Mouse (Mus musculus) hindbrain, postnatal 0 days (tissue): ENCODE data around the gene Msmb. TPM values are rescaled to one million over a fixed set of nuclear protein-coding genes. Genes with fewer than 3 reads are reported as not detected.

Experiments used
- ATAC-seq: fragments of 200-750 bp; cut with Nextera tagmentation; 2 replicates; pipeline ENCODE4 v1.8.0; 2017; ENCODE audit warnings: mild to moderate bottlenecking, moderate TSS enrichment, moderate library complexity
- DNase-seq: peaks from one replicate; pipeline ENCODE4 v3.0.0-alpha.2; 2015; ENCODE audit warnings: low spot score
- H3K27ac ChIP-seq: fragments of 300-500 bp; sonication (generic); 2 replicates; pipeline ENCODE4 v1.5.1; 2014; ENCODE audit warnings: mild to moderate bottlenecking
- H3K27me3 ChIP-seq: fragments of 300-500 bp; sonication (generic); 2 replicates; pipeline ENCODE4 v1.6.1; 2014; ENCODE audit warnings: low read length, mixed read lengths; ENCODE audit not compliant: insufficient read depth
- H3K36me3 ChIP-seq: fragments of 300-500 bp; sonication (generic); 2 replicates; pipeline ENCODE4 v1.6.1; 2014; ENCODE audit warnings: low read length, mixed read lengths; ENCODE audit not compliant: insufficient read depth
- H3K4me1 ChIP-seq: fragments of 300-500 bp; sonication (generic); 2 replicates; pipeline ENCODE4 v1.6.1; 2014; ENCODE audit warnings: antibody characterized with exemption, low read length, mixed read lengths; ENCODE audit not compliant: insufficient read depth
- H3K4me2 ChIP-seq: fragments of 300-500 bp; sonication (generic); 2 replicates; pipeline ENCODE4 v1.6.1; 2014; ENCODE audit warnings: low read depth, mild to moderate bottlenecking, low read length, moderate library complexity, mixed read lengths
- H3K4me3 ChIP-seq: fragments of 300-500 bp; sonication (generic); 2 replicates; pipeline ENCODE4 v1.5.1; 2014; ENCODE audit warnings: low read length
- H3K9ac ChIP-seq: fragments of 300-500 bp; sonication (generic); replicated peaks from 2 replicates; pipeline ENCODE4 v1.6.1; 2014; ENCODE audit warnings: mild to moderate bottlenecking, low read length, moderate library complexity, mixed read lengths
- H3K9me3 ChIP-seq: fragments of 300-500 bp; sonication (generic); 2 replicates; pipeline ENCODE4 v1.6.1; 2016; ENCODE audit warnings: low read length, mixed read lengths
- CTCF ChIP-seq: IDR thresholded peaks from 2 replicates; pipeline ENCODE4 v1.5.1; 2016; ENCODE audit warnings: antibody characterized with exemption, control low read depth, low read depth
- WGBS: fragments of 180-500 bp; shearing (Covaris S2); extraction: QIAGEN DNeasy Blood & Tissue Kit; methylation state at CpG from one replicate; pipeline ENCODE4 v1.1.7; 2014; 5-methylcytosine and 5-hydroxymethylcytosine counted together
- polyA plus RNA-seq: library from polyadenylated mRNA; unstranded; fragments of >200 nt; fragmentation: Nextera tagmentation; extraction: Ambion mirVana; gene quantifications from 2 replicates; pipeline ENCODE4 v1.2.1, GENCODE M21; 2015
- total RNA-seq: library from RNA; depleted of rRNA; stranded (reverse); fragments of >200 nt; gene quantifications from 2 replicates; pipeline ENCODE4 v1.2.3, GENCODE M21; 2014; rRNA removed

Gene Msmb
- total RNA-seq = not detected in 2 replicates
- not detected in 2 replicates for polyA plus RNA-seq

DNA sequence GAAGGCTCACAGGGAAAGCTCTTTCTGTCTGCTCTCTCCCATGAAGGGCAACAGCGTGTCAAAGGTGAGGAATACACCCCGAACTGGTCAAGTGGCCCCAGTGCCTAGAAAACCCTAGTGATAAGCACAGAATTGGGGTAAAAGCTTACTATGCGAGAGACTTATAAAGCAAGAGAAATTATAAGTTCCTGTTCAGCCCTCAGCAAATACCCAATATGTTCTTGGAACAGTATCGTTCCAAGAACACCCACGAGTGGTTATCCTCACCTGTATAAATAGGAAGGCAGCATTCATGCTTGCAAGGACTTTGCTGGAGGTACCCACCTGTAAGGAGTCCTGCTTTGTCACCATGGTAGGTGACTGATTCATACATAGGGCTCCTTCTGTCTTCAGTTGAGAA, at the start of gene Msmb:
TSS of gene Msmb (plus strand) at position 301 of the 400 bp plus-strand sequence.
- Histone ChIP-seq H3K9ac (no peak within 1 kb of the TSS), H3K4me2 (no peak within 1 kb of the TSS), H3K36me3 (no peaks in the 10 kb centered on the region), H3K27me3 (no peaks in the 10 kb centered on the region), H3K27ac (no peak within 1 kb of the TSS), H3K4me3 (no peak within 1 kb of the TSS), H3K9me3 (no peaks in the 10 kb centered on the region), H3K4me1 (no peaks in the 10 kb centered on the region)
- ATAC-seq = no peak
- DNase-seq = no peak
- 84% methylated on average over 5 of the region's 5 CpGs for WGBS
- TF ChIP-seq CTCF = no peak

GRCm38 (mm10) chr14:32093018-32093417, 48.8 kb upstream of the Msmb start:
- no peaks in the 10 kb centered on the region for H3K27me3 ChIP-seq
- H3K4me3 ChIP-seq = no peak overlapping the region
- H3K9ac ChIP-seq = no peak overlapping the region
- 67% methylated on average over 1 of the region's 1 CpGs for WGBS
- DNase-seq = no peak
- no peak for TF ChIP-seq CTCF
- no peak overlapping the region for H3K4me2 ChIP-seq
- peaks cover 40% of the 10 kb centered on the region for H3K36me3 ChIP-seq
- no peaks in the 10 kb centered on the region for H3K4me1 ChIP-seq
- no peaks in the 10 kb centered on the region for H3K9me3 ChIP-seq
- no peak overlapping the region for H3K27ac ChIP-seq
- no peak for ATAC-seq

- no peak for TF ChIP-seq CTCF
- Histone ChIP-seq H3K9ac (no peak overlapping the region), H3K4me3 (no peak overlapping the region), H3K4me1 (no peaks in the 10 kb centered on the region), H3K9me3 (no peaks in the 10 kb centered on the region), H3K4me2 (no peak overlapping the region), H3K36me3 (peaks cover 46% of the 10 kb centered on the region), H3K27ac (no peak overlapping the region), H3K27me3 (no peaks in the 10 kb centered on the region)
- ATAC-seq (no peak), DNase-seq (no peak)
- 91% methylated on average over 11 of the region's 11 CpGs for WGBS
Measured at GRCm38 (mm10) chr14:32093500-32094117, 48.2 kb upstream of the Msmb start.

DNA sequence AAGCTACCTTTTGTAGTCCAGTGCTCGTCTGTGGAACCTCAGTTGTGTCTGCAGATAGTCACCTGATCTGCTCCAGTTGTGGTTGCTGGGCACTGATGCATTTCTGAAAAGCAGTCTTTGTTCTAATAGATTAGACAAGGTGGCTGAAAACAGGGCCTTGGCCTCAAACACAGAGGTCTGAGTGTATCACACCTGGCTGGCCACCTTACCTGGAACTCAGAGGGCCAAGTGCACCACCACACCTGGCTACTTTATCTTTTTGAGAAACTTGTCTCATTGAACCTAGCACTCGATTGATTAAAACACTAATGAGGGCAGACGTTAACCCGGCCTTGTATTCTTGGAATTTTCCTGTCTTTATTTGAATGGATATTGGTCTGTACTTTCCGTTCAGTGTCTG, 46.2 kb upstream of the Msmb start:
- H3K4me2 ChIP-seq = no peak overlapping the region
- 88% methylated on average over 5 of the region's 5 CpGs for WGBS
- peaks cover 66% of the 10 kb centered on the region for H3K36me3 ChIP-seq
- H3K9me3 ChIP-seq = no peaks in the 10 kb centered on the region
- H3K4me3 ChIP-seq = no peak overlapping the region
- ATAC-seq (no peak), DNase-seq (no peak)
- TF ChIP-seq CTCF = no peak
- H3K27me3 ChIP-seq = no peaks in the 10 kb centered on the region
- no peak overlapping the region for H3K9ac ChIP-seq
- no peaks in the 10 kb centered on the region for H3K4me1 ChIP-seq
- H3K27ac ChIP-seq = no peak overlapping the region

DNA sequence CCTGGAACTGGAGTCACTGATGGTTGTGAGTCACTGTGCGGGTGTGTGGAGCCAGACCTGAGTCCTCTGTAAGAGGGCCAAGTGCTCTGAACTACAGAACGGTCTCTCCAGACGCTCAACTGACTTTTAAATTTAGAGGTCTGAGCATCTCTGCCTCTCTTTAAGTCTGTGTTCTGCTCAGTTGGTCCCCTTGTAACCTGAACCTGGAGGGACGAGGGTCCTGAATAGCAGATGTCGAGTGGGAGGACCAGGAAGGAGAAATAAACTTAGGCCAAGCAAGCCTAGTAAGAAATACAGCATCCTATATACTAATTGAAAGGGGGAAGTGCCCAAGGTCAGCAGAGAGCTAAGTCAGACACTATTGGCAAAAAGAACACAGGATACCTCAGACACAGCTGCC, 45.1 kb upstream of the Msmb start:
- TF ChIP-seq CTCF = no peak
- Histone ChIP-seq H3K4me3 (no peak overlapping the region), H3K27ac (no peak overlapping the region), H3K36me3 (peaks cover 68% of the 10 kb centered on the region), H3K9ac (no peak overlapping the region), H3K27me3 (no peaks in the 10 kb centered on the region), H3K4me1 (no peaks in the 10 kb centered on the region), H3K9me3 (no peaks in the 10 kb centered on the region), H3K4me2 (no peak overlapping the region)
- DNase-seq = no peak
- WGBS = 92% methylated on average over 5 of the region's 5 CpGs
- ATAC-seq = no peak

- no peak overlapping the region for H3K9ac ChIP-seq
- TF ChIP-seq CTCF = no peak
- no peak overlapping the region for H3K4me3 ChIP-seq
- DNase-seq (no peak), ATAC-seq (no peak)
- no peaks in the 10 kb centered on the region for H3K9me3 ChIP-seq
- H3K4me1 ChIP-seq = no peaks in the 10 kb centered on the region
- H3K27ac ChIP-seq = no peak overlapping the region
- 95% methylated on average over 7 of the region's 7 CpGs for WGBS
- peaks cover 64% of the 10 kb centered on the region for H3K36me3 ChIP-seq
- no peaks in the 10 kb centered on the region for H3K27me3 ChIP-seq
- no peak overlapping the region for H3K4me2 ChIP-seq
Measured at GRCm38 (mm10) chr14:32097691-32098090, 44.1 kb upstream of the Msmb start.

GRCm38 (mm10) chr14:32098951-32099350, 42.9 kb upstream of the Msmb start:
- H3K36me3 ChIP-seq = peaks cover 60% of the 10 kb centered on the region
- no peak for TF ChIP-seq CTCF

More at GRCm38 (mm10) chr14:32098951-32099350, 42.9 kb upstream of the Msmb start:
- Histone ChIP-seq H3K9me3 (no peaks in the 10 kb centered on the region), H3K27me3 (no peaks in the 10 kb centered on the region), H3K4me1 (no peaks in the 10 kb centered on the region), H3K4me2 (no peak overlapping the region), H3K27ac (no peak overlapping the region), H3K4me3 (no peak overlapping the region), H3K9ac (no peak overlapping the region)
- ATAC-seq (no peak), DNase-seq (no peak)
- 96% methylated on average over 3 of the region's 3 CpGs for WGBS
